In the genomic region with DNA sequence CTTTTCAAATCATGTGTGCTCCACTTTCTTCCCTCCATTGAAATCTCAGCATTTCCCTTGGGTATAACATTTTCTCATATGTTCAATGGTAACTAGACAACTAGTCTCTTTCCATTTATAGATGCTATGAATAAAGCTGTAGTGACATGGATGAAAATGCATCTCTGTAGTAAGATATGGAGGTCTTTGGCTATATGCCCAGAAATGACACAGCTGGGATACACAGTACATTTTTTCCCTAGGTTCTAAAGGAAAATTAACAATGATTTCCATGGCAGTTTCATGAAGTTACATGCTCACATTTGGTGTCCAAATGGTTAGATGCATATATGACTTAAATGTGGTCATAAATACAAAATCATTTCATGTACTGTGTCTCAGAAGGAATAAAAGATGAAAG, we compare ENCODE assay signal across 24 mouse cellular contexts.
DNase-seq lines count a peak whose midpoint lies in the region; ATAC-seq and TF ChIP-seq lines count a peak whose summit lies in the region.
"Had no signal": no experiment of that assay in that cellular context is flagged by ENCODE, and none has a peak within 500 bp of the region (broad histone marks: within the 10 kb centered on the region; RNA-seq: fewer than 3 reads in every experiment).

No protein-coding gene starts in this region.

- no peak overlapping the region for H3K9ac ChIP-seq in lung, embryonic 14.5 days

- ATAC-seq in lung, embryonic 14.5 days (ENCODE audit: insufficient read depth), result no peak
- ATAC-seq: activated CD4-positive, CD25-positive, alpha-beta regulatory T cell, adult 4 months; CD4-positive, CD25-positive, alpha-beta regulatory T cell, adult 4 months; Patski had no signal

- no peaks in the 10 kb centered on the region for H3K36me3 ChIP-seq in lung, embryonic 14.5 days (ENCODE audit: insufficient read depth)
- H3K36me3 ChIP-seq: G1E had no signal

- peaks cover 12% of the 10 kb centered on the region; the same call in 1 of the 2 replicates for H3K9me3 ChIP-seq in lung, embryonic 14.5 days (ENCODE audit: low read depth, low read length)
- H3K9me3 ChIP-seq: G1E had no signal

- no peak overlapping the region for H3K4me3 ChIP-seq in lung, embryonic 14.5 days (ENCODE audit: low read depth, low read length)

- H3K4me1 ChIP-seq in lung, embryonic 14.5 days (ENCODE audit: insufficient read depth), result no peaks in the 10 kb centered on the region

- no peak overlapping the region for H3K4me2 ChIP-seq in lung, embryonic 14.5 days

- no peak overlapping the region for H3K27ac ChIP-seq in lung, embryonic 14.5 days (ENCODE audit: low read depth)

- DNase-seq in lung, embryonic 14.5 days, result peak; percentile 51
- DNase-seq in lung, postnatal 25 days (ENCODE audit: low spot score), result no peak
- peak; percentile 18 for DNase-seq in retina, adult 2 months (ENCODE audit: low read depth, low spot score)
- DNase-seq in retina, embryonic 14.5 days (ENCODE audit: low spot score), result no peak
- peak; percentile 72 for DNase-seq in 3T3-L1 (ENCODE audit: low read depth, low spot score)
- DNase-seq in NIH3T3 (ENCODE audit: low read depth), result peak; percentile 60
- DNase-seq in kidney, adult 11 months, result no peak
- DNase-seq in ovary, postnatal 14 days (ENCODE audit: low spot score), result no peak
- DNase-seq: adrenal gland, adult 2 months; adrenal gland, adult 8-10 months; adrenal gland, postnatal 10 days; adrenal gland, postnatal 14 days; adrenal gland, postnatal 25 days; adrenal gland, postnatal 36 days; B cell, adult 2 months; cerebellum, adult 11 months; cerebellum, adult 11-12 months; cerebellum, adult 18-20 months; cerebellum, adult 2 months had no signal

- H3K27me3 ChIP-seq in lung, embryonic 14.5 days (ENCODE audit: insufficient read depth, low read length), result no peaks in the 10 kb centered on the region
- H3K27me3 ChIP-seq: CH12.LX had no signal

- TF ChIP-seq CTCF in lung, embryonic 14.5 days (IDR thresholded peaks at IDR 0.05; ENCODE audit: low read depth), result no peak

Comparison
In these comparisons a context has a peak if more than half of its experiments do, and no peak if none do; other contexts are left out.
1. DNase-seq: peak in lung, embryonic 14.5 days (single experiment), retina, adult 2 months (single experiment), 3T3-L1 (single experiment) and NIH3T3 (single experiment); none in lung, postnatal 25 days (single experiment), retina, embryonic 14.5 days (single experiment), kidney, adult 11 months (single experiment) and ovary, postnatal 14 days (single experiment).